8 mouse cellular contexts compared by ENCODE assay signal in the genomic region with DNA sequence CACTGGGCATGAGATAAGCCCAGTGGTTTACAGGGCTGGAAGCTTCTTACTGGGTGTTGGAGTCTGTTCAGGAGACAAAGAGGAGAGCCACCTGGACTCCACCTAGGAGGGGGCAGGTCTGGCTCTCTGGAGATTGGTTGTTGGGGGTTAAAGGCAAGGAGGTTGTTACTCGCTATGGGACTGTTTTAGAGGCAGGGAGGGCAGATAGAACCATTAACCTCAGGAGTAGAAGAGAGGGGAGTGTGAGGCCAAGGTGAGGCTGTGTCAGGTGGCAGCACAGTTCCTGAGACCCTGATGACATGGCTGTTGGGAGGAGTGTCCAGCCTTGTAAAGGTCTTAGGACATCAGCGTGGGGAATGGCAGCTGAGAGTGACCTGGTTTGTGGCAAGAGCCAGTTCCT. TPM values are rescaled to one million over a fixed set of nuclear protein-coding genes. Genes with fewer than 3 reads are reported as not detected.
A peak's percentile ranks its signal among the peaks of the same experiment; 100 is the strongest.
DNase-seq lines count a peak whose midpoint lies in the region; ATAC-seq and TF ChIP-seq lines count a peak whose summit lies in the region.

No protein-coding gene starts in this region.

- H3K27ac ChIP-seq in forebrain, embryonic 14.5 days (ENCODE audit: low read depth, low read length): 0 out of 2 replicates have a peak overlapping the region, but pooled peaks have one; percentile 46
- no peak overlapping the region for H3K27ac ChIP-seq in liver, embryonic 14.5 days

- peaks cover 54% of the 10 kb centered on the region for H3K36me3 ChIP-seq in E14TG2a.4 (ENCODE audit: insufficient read depth, low read length)
- peaks cover 45% of the 10 kb centered on the region for H3K36me3 ChIP-seq in forebrain, embryonic 14.5 days (ENCODE audit: control insufficient read depth, insufficient read depth, low read length)
- H3K36me3 ChIP-seq in liver, embryonic 14.5 days (replicated peaks; ENCODE audit: control insufficient read depth, insufficient read depth, low read depth): peaks cover 44% of the 10 kb centered on the region

- peak overlapping the region; percentile 88 for H3K9ac ChIP-seq in forebrain, embryonic 14.5 days (ENCODE audit: low read length)
- H3K9ac ChIP-seq in liver, embryonic 14.5 days (replicated peaks): no peak overlapping the region

- TF ChIP-seq EP300 in liver, embryonic 14.5 days (IDR thresholded peaks at IDR 0.05; ENCODE audit: low read depth): no peak

- 69% methylated on average over 2 of the region's 2 CpGs for WGBS in forebrain, embryonic 14.5 days
- 42% methylated on average over 2 of the region's 2 CpGs for WGBS in liver, embryonic 14.5 days (ENCODE audit: insufficient replicate concordance)

- TF ChIP-seq CTCF in E14TG2a.4 (conservative IDR thresholded peaks at IDR 0.05; ENCODE audit: low read length): no peak
- TF ChIP-seq CTCF in liver, embryonic 14.5 days (IDR thresholded peaks at IDR 0.05; ENCODE audit: low read depth): no peak

- no peaks in the 10 kb centered on the region for H3K27me3 ChIP-seq in E14TG2a.4 (ENCODE audit: insufficient read depth, low read length)
- H3K27me3 ChIP-seq in forebrain, embryonic 14.5 days (replicated peaks; ENCODE audit: control insufficient read depth, insufficient read depth, low read length): no peaks in the 10 kb centered on the region
- H3K27me3 ChIP-seq in liver, embryonic 14.5 days (ENCODE audit: control insufficient read depth, insufficient read depth, low read length): no peaks in the 10 kb centered on the region

- no peak for ATAC-seq in forebrain, embryonic 14.5 days
- ATAC-seq in liver, embryonic 14.5 days (ENCODE audit: insufficient read depth): no peak

- no peaks in the 10 kb centered on the region for H3K9me3 ChIP-seq in E14TG2a.4 (ENCODE audit: low read length)
- H3K9me3 ChIP-seq in forebrain, embryonic 14.5 days (replicated peaks; ENCODE audit: control insufficient read depth, low read length): no peaks in the 10 kb centered on the region
- no peaks in the 10 kb centered on the region for H3K9me3 ChIP-seq in liver, embryonic 14.5 days (ENCODE audit: control insufficient read depth, low read length)

- H3K4me2 ChIP-seq in forebrain, embryonic 14.5 days (ENCODE audit: low read length): peak overlapping the region; percentile 89
- H3K4me2 ChIP-seq in liver, embryonic 14.5 days (ENCODE audit: low read depth): peak overlapping the region; percentile 99

- peak; percentile 92 for DNase-seq in heart, adult 11 months
- DNase-seq in heart, postnatal 25 days (ENCODE audit: low spot score): no peak
- DNase-seq in forebrain, embryonic 14.5 days (ENCODE audit: low spot score): no peak
- no peak for DNase-seq in liver, embryonic 14.5 days (ENCODE audit: low read depth in 3 of 3, low spot score in 3 of 3)
- DNase-seq in left cerebral cortex, postnatal 4 days: no peak
- DNase-seq in right cerebral cortex, adult 18-20 months: no peak
- DNase-seq in thymus, postnatal 36 days: no peak

- H3K4me1 ChIP-seq in E14TG2a.4 (replicated peaks; ENCODE audit: low read depth, low read length): peaks cover 84% of the 10 kb centered on the region
- peaks cover 36% of the 10 kb centered on the region for H3K4me1 ChIP-seq in forebrain, embryonic 14.5 days (ENCODE audit: control insufficient read depth, insufficient read depth, low read length)
- H3K4me1 ChIP-seq in liver, embryonic 14.5 days (replicated peaks; ENCODE audit: control insufficient read depth in 2 of 2, insufficient read depth in 2 of 2, low read length in 1 of 2): peaks cover 33 to 38% of the 10 kb centered on the region in 2 experiments

- peak overlapping the region; percentile 91 for H3K4me3 ChIP-seq in E14TG2a.4 (replicated peaks; ENCODE audit: low read length)
- H3K4me3 ChIP-seq in forebrain, embryonic 14.5 days (ENCODE audit: low read depth, low read length): peak overlapping the region; percentile 85
- no peak overlapping the region; a peak in 1 of 4 replicates for H3K4me3 ChIP-seq in liver, embryonic 14.5 days (ENCODE audit: insufficient read depth in 1 of 2, low read depth in 2 of 2, low read length in 2 of 2)

- intact Hi-C loops in heart, postnatal 25 days (cut with DNase I): loop anchor here (5.0 kb wide), 1 partner anchor 103 kb away; no protein-coding TSS in a partner anchor
- intact Hi-C loops in left cerebral cortex, postnatal 4 days (cut with DNase I): no loop called here

RNA-seq across cellular contexts. Expression of a gene that starts 13.6 kb away (rescaled TPM):
- total RNA-seq in heart, postnatal 25 days (2021): 1 to 10 TPM; 2.7 to 4.3 TPM
- polyA plus RNA-seq in forebrain, embryonic 14.5 days (2014; fragmentation: Nextera tagmentation; extraction: Ambion mirVana): 574 and 635 TPM in 2 replicates
- polyA plus RNA-seq in liver, embryonic 14.5 days (2012; rRNA removed): 26.2 and 29.4 TPM in 2 replicates
- 24.3 and 29.8 TPM in 2 replicates for polyA plus RNA-seq in liver, embryonic 14.5 days (2014; fragmentation: Nextera tagmentation; extraction: Ambion mirVana)
- total RNA-seq in left cerebral cortex, postnatal 4 days (2021): 100 to 1,000 TPM; 234 to 250 TPM

RNA-seq across cellular contexts. Expression of a gene that starts 16.7 kb away (rescaled TPM):
- 10 to 100 TPM; 61.9 to 65.9 TPM for total RNA-seq in heart, postnatal 25 days (2021)
- 37.4 and 38.7 TPM in 2 replicates for polyA plus RNA-seq in forebrain, embryonic 14.5 days (2014; fragmentation: Nextera tagmentation; extraction: Ambion mirVana)
- polyA plus RNA-seq in liver, embryonic 14.5 days (2012; rRNA removed): 14.0 and 14.8 TPM in 2 replicates
- 9.7 and 12.3 TPM in 2 replicates for polyA plus RNA-seq in liver, embryonic 14.5 days (2014; fragmentation: Nextera tagmentation; extraction: Ambion mirVana)
- total RNA-seq in left cerebral cortex, postnatal 4 days (2021): 100 to 1,000 TPM; 324 to 333 TPM

RNA-seq across cellular contexts. Expression of a gene that starts 17.0 kb away (rescaled TPM):
- total RNA-seq in heart, postnatal 25 days (2021): not detected
- 1.8 and 2.2 TPM in 2 replicates for polyA plus RNA-seq in forebrain, embryonic 14.5 days (2014; fragmentation: Nextera tagmentation; extraction: Ambion mirVana)
- polyA plus RNA-seq in liver, embryonic 14.5 days (2012; rRNA removed): 0.03 and 0.04 TPM in 2 replicates
- not detected in 2 replicates for polyA plus RNA-seq in liver, embryonic 14.5 days (2014; fragmentation: Nextera tagmentation; extraction: Ambion mirVana)
- under 1 TPM; 0.52 to 0.87 TPM for total RNA-seq in left cerebral cortex, postnatal 4 days (2021)

RNA-seq across cellular contexts. Expression of a gene that starts 21.7 kb away (rescaled TPM):
- not detected for total RNA-seq in heart, postnatal 25 days (2021)
- 14.5 and 25.5 TPM in 2 replicates for polyA plus RNA-seq in forebrain, embryonic 14.5 days (2014; fragmentation: Nextera tagmentation; extraction: Ambion mirVana)
- 0.23 TPM in 1 of 2 replicates, not detected in the other for polyA plus RNA-seq in liver, embryonic 14.5 days (2012; rRNA removed)
- not detected in 2 replicates for polyA plus RNA-seq in liver, embryonic 14.5 days (2014; fragmentation: Nextera tagmentation; extraction: Ambion mirVana)
- total RNA-seq in left cerebral cortex, postnatal 4 days (2021): 100 to 1,000 TPM in 1 of 2 experiments, 10 to 100 TPM in 1; 99.6 to 104 TPM

RNA-seq across cellular contexts. Expression of a gene that starts 32.8 kb away (rescaled TPM):
- total RNA-seq in heart, postnatal 25 days (2021): 10 to 100 TPM; 25.1 to 26.6 TPM
- 13.3 and 17.5 TPM in 2 replicates for polyA plus RNA-seq in forebrain, embryonic 14.5 days (2014; fragmentation: Nextera tagmentation; extraction: Ambion mirVana)
- 1.3 TPM in 2 replicates for polyA plus RNA-seq in liver, embryonic 14.5 days (2012; rRNA removed)
- 0.53 and 0.71 TPM in 2 replicates for polyA plus RNA-seq in liver, embryonic 14.5 days (2014; fragmentation: Nextera tagmentation; extraction: Ambion mirVana)
- total RNA-seq in left cerebral cortex, postnatal 4 days (2021): 10 to 100 TPM; 81.0 to 89.9 TPM

Comparison
In these comparisons a context has a peak if more than half of its experiments do, and no peak if none do; other contexts are left out.
1. H3K4me3 ChIP-seq: peak in E14TG2a.4 (single experiment) and forebrain, embryonic 14.5 days (single experiment); none in liver, embryonic 14.5 days (0 of 2).
2. RNA of a gene that starts 13.6 kb away (total RNA-seq): 234 to 250 TPM in left cerebral cortex, postnatal 4 days; 2.7 to 4.3 TPM in heart, postnatal 25 days; every median in the first group is over 10 times any median in the second.
3. RNA of a gene that starts 16.7 kb away (total RNA-seq): 324 to 333 TPM in left cerebral cortex, postnatal 4 days; 61.9 to 65.9 TPM in heart, postnatal 25 days; every median in the first group is over 4 times any median in the second.